Mouse (Mus musculus) c-Kit-positive CD71-positive TER-119-positive erythroid progenitor cells, embryonic 14.5 days (primary cell): ENCODE data around the gene Rhbdd3.

Source experiments
- DNase-seq: peaks from one replicate; pipeline ENCODE4 v3.0.0-alpha.2; 2013; ENCODE audit warnings: low spot score

The Rhbdd3 gene

DNA sequence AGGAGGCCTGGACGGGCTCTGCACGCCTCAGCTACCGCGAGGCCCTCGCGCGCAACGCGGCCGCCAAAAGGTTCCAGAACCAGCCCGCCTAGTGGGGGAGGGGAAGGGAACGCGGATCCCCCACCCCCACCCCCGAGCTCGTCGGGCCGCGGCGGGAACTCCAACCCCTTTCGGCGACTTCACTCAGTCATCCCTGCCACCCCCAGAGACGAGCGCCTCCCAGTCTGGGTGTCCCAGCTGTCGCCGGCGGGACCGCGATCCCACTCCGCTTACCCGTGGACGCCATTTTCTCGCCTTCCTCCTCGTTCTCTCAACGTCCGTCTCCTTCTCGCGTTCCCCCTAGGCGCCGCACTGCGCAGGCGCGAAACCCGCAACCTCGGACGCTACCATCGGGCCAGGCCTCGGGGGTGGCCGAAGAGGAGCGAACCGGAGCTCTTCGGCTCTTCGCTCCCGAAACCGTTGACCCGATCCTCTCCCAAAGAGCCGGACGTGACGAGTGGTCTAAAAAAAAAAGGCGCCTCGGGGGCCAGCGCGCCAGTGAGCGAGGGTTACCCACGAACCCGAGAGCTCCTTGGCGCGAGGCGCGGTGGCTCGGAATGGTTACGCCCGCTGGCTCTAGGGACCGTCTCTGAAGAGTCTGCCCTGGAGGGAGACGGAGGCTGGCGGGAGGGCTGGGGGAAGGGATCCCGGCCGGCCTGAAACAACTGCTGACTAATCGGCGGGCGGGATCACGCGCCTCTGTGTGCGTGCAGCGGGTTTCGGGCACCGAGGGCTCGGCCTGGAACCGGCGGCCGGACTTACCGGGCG, at the start of gene Rhbdd3, which contains the start of gene Ewsr1:
TSS of gene Rhbdd3 (plus strand) at position 191 of the 807 bp plus-strand sequence.
TSS of gene Ewsr1 (minus strand) at position 531 of the 807 bp plus-strand sequence.
- peak; percentile 98 for DNase-seq

DNA sequence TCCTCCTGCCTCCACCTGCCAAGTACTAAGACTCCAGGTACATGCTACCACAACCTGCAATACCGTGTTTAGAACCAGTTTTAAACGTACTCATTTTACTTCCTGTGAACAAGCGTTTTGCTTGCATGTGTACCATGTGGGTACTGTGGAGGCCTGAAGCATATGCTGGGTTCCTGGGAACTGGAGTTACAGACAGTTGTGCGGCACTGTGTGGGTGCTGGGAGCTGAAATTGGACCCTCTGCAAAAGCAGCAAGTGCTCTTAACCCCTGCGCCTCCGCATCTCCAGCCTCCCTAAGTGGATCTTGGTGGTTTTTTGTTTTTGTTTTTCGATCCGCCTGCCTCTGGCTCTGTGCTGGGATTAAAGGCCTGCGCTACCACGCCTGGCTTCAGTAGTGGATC, 47.1 kb upstream of the Rhbdd3 start:
- no peak for DNase-seq

DNA sequence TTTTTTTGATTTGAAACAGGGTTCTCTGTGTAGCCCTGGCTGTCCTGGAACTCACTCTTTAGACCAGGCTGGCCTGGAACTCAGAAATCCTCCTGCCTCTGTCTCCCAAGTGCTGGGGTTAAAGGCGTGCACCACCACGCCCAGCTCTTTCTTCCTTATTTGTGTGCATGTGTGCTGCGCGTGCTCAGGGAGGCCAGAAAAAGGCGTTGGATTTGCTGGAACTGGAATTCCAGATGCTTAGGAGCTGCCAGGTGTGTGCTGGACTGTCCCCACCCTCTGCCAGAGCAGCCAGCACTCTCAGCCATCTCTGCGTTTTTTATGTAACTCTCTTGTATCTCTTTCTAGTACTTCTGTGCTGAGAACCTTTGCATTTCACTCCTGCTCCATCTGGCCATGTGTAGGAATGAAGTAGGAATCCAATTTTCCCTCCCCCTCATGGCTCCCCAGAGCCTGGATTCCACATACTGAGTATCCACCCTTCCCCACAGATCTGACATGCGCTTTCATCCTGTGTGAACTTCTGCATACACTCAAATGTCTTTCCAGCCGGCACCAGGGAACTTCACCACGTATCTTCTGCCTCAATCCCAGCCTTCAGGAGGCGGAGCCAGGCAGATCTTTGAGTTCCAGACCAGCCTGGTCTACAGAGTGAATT, 46.4 kb upstream of the Rhbdd3 start:
- DNase-seq = no peak

DNA sequence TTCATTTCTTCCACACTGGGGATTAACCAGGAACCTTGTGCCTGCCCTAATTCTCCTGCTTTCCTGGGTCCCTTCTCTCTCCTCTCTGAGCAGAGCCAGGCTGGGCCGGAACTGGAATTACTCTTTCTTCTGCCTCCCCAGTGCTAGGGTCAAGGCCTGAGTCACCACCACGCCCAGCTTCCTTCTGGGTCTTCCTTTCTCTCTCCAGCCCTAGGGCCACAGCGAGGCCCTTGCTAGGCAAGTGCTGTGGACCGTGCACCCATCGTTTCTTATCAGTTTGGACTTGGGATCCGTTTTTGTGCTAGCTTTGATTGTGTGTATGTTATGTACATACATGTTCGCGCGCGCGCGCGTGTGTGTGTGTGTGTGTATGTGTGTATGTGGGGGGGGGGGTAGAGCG, 44.6 kb upstream of the Rhbdd3 start:
- DNase-seq = no peak

DNA sequence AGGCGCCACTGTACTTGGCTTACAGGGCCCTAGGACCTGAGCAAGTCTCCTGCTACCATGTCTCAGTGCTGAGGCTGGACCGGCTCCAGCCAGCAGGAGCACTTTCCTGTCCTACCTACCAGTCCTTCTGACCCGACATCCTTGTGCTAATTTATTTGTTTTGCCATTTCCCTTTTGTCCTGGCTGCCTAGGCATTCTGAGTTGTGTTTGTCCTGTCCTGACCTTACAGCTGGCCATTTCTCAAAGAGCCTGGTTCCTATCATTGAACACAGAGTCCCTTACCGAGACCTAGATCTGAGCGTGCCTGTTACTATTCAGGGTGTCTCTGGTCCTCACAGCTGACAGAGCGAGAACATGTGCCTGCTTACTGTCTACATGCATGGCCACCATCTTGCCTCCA, 43.9 kb upstream of the Rhbdd3 start:
- DNase-seq = no peak

DNA sequence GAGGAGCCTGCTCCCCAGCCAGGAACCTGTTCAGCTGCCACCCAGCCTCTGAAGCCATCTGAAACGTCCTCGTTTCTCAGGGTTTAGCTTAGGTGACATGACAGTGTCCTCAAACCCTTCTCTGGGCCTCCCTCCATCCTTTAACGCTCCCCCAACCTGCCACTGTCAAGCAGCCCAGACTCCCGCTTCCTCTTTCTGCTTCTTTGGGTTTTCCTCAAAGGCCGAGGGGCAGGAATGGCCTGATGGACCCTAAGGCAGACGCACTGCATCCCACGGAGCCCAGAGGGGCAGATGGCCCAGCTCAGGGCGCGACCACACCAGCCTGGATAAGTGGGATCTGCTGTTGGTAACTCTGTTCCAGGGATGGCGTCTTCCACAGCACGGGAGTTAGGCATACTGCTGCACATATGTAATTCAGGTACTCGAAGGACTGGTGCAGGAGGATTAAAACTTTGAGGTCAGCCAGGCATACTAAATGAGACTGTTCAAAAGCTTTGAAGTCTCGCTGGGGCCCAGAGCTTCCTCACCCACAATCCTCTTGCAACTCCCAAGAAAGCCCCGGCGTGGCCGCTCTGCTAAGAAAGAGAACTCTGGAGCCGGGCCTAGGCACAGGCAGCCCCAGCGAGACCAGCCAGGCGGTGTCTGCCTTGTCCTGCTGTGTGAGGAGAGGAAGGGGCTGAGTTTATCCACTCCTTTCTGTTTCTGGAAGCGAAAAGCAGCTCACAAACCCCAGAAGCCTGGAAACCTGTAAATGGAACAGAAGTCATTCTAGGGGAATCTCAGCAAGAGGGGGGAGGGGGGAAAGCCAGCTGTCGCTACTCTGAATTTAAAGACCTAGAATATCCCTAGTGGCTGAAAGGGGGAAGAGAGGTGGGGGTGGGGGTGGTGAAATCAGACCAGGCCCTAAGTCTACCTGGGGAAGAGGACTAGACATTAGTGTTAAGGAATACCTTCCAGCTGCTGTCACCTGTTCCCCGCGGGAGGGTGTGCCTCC, 42.5 kb upstream of the Rhbdd3 start:
- DNase-seq = no peak

DNA sequence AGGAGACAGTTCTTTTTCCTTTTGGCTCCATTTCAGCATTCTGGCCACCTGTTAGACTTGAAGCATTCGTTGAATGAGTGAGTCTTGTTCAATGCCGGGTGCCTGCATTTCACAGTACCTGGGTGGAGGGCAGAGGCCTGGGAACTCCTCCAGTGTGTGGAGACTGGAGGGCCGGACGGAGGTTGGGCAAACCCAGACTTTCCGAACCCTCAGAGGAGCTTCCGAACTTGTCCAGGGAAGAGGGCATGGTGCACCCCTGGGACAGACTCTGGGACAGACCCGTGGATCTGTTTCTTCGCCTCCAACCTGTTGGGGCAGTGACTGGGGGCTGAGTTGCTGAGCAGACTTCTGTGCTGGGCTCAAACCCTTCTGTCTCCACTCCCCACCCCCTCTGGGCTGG, 41.7 kb upstream of the Rhbdd3 start:
- DNase-seq = no peak

DNA sequence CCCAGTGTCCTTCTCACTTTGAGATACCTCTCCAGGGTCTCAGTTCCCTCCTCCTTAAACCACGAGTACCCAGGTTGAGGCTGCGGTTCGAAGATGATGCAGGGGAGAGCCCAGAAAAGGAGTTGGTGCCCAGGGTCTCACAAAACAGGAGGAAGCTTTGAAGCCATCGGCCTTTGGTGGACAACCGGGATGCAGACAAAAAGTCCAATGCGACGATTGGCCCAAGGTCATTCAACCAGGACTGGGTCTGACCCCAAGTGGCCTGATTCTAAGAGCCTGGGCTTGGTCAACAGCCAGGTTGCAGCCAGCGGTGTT, 41.2 kb upstream of the Rhbdd3 start:
- DNase-seq = no peak

DNA sequence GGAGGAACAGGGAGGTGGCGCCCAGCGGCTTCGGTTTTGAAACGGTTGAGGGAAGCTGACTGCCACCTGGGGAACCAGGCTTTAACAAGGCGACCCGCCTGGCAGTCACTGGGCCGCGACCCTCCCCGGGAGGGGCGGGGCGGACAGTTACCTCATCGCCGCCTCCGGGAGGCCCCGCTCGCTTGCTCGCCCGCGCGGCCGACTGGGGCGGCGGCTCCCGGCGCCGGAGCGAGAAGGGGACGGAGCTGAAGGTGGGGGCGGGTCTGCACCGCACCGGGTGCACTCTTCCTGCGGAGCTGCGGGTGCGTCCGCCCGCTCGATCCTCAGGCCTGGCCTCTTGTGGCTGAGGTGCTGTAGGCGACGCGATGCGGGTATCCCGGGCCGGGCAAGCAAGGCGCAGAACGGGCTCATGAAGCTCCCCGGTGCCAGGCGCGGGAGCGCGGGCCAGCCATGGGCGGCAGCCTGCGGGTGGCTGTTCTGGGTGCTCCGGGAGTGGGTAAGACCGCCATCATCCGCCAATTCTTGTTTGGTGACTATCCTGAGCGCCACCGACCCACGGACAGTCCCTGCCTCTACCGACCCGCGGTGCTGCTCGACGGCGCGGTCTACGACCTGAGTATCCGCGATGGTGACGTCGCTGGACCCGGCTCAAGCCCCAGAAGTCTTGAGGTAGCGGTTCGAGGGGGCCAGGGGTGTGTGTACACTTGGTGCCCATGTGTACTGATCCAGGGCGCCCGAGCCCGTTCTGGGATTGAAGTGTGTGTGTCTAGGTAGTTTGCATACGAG, 40.7 kb upstream of the Rhbdd3 start, which contains the start of gene Rasl10a:
TSS of gene Rasl10a (plus strand) at position 273 of the 786 bp plus-strand sequence.
- DNase-seq = no peak

DNA sequence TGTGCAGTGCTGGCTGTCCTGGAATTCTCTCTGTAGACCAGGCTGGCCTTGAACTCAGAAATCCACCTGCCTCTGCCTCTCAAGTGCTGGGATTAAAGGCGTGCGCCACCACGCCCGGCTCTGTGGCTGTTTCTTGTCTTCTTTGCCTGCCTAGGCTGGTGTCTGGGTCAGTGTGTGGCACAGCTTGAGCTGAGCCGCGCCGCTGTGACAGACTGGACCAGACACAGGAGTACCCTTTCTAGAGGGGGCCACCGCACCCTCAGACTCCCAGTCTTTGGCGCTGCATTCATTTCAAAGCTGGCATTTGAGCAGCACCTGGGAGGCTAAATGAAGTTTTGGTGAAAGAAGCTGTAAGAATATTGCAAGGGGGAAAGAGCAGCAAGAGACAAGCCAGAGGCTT, 39.9 kb upstream of the Rhbdd3 start:
- no peak for DNase-seq

DNA sequence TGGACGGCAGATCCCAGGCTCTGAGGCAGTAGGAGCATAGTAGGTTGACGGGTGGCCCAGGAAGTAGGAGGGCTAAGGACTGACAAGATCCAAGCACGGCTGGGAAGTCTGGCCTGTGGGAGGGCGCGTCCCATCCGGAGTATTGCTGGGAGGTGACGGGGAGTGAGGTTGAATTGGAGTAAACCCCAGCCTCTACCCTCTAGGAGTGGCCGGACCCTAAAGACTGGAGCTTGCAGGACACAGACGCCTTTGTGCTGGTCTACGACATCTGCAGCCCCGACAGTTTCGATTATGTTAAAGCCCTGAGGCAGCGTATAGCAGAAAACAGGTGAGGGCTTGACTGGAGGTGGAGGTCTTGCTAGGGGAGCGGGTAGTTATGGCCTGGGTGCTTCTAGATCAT, 39.5 kb upstream of the Rhbdd3 start:
- DNase-seq = no peak

DNA sequence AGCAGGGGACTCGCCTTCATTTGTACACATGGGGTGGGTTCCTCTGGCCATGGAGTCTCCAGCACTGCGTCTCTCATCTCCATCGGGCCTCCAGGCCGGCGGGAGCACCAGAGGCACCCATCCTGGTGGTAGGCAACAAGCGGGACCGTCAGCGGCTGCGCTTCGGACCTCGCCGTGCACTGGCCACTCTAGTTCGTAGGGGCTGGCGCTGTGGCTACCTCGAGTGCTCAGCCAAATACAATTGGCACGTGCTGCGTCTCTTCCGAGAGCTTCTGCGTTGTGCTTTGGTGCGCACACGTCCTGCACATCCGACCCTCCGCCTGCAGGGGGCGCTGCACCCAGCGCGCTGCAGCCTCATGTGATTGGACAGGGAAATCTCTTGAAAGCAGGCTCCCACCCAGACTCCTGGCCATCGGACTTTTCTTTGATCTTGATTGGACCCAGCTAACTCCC, 39.0 kb upstream of the Rhbdd3 start:
- DNase-seq = no peak

DNA sequence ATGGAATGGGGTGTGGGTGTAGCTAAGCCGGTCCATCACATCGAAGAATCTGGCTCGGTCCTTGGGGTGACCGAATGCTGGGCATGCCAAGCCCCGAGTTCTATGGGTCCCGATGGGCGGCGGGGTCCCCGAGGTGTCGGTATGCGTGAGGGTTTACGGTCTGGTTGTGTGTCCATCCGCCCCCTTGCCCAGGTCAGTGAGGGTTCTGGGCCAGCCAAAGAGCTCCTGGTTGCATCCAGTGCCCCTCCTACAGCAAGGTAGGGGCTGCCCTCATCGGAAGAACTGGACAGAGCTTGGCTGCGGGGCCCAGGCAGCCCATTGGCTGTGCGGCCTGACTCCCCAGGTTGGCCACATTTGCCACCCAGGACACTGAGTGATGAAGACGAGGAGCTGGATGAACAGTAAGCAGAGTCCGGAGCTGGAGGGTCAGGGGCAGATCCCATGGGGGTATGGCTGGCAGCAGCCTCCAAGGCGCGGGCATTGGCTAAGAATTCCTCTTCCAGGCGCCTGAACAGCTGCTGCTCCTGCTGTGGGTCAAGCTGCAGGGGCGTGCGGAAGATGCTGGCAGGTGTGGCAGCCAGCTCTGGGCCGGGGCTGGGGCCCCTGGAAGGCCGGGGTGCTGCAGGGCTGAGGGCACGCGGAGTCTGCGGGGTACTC, 37.8 kb upstream of the Rhbdd3 start:
- no peak for DNase-seq

DNA sequence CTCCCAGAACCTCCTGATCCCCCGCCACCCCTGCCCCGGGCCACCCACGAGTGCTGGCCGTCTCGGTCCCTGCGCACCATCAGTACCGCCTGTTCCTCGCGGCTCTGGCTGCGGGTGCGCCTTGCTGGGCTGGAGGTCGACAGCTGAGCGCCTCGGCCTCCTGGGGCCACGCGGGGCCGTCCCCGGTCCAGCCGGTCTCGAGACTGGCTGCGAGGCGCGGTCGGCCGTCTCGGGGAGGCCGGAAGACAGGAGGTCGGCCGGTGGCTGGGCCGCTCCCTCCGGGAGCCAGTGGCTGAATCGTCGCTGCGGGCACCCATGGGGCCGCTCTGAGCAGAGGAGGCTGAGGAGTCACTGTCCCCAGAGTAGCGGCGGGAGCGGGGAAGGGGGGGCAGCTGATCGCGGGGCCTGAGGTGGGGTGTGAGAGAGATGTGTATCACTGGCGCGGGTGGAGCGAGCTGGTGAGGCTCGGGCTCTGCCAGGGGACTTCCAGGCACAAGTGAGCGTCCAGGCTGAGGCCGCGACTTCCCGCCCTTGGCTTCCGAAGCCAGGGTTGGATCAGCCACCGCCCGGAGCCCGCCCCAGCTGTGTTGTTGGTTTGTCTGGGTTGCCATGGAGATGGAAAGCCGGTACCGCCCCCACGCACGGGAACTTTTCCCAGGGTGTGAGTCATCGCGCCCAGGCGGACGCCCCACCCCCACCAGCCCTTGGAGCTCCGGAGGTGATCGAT, 37.1 kb upstream of the Rhbdd3 start:
- DNase-seq = peak; percentile 82

DNA sequence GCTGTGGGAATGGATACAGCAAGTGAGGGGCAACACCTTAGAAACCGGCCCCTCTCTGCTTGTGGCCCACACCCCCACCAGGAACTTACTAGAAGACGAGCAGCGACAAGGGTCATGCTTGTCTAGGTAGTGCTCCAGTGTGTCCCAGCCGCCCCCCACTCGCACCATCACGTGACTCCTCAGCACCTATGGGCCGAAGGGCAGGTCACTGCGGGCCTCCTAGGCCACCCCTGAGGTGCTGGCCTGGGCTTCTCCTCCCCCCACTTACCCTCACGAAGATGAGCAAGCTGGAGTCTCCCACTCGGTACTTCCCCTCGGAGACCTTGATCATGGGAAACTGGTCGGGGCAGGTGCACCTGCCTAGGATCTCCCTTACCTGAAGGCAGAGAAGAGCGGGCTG, 36.4 kb upstream of the Rhbdd3 start:
- no peak for DNase-seq

DNA sequence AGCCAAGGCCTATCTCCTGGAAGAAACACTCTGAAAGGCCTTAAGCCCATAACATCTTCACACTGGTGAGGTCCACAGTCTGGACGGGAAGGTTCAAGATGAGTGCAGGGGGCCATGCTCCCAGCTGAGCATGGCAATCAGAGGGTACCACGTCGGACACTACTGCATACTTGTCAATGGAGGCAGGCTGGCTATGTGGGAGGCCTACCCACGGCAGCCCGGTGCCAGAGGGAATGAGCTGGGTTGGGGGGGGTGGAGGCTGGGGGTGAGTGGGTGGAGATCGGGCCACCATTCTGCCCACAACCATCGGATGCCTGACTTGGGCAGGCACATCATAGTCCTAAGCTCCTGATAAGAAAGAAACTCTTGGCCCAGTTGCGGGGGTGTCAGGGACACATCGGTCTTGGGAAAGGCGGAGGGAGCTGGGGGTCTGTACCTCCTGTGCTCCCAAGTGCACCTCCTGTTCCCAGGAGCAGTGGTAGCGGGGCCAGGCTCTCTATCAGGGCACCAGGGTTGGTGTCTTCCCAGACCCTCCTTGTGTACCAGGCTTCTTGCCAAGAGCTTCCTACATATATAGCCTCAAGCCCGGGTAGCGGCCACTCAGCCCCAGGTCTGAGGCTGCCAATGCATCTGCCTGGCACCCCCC, 35.7 kb upstream of the Rhbdd3 start:
- no peak for DNase-seq

DNA sequence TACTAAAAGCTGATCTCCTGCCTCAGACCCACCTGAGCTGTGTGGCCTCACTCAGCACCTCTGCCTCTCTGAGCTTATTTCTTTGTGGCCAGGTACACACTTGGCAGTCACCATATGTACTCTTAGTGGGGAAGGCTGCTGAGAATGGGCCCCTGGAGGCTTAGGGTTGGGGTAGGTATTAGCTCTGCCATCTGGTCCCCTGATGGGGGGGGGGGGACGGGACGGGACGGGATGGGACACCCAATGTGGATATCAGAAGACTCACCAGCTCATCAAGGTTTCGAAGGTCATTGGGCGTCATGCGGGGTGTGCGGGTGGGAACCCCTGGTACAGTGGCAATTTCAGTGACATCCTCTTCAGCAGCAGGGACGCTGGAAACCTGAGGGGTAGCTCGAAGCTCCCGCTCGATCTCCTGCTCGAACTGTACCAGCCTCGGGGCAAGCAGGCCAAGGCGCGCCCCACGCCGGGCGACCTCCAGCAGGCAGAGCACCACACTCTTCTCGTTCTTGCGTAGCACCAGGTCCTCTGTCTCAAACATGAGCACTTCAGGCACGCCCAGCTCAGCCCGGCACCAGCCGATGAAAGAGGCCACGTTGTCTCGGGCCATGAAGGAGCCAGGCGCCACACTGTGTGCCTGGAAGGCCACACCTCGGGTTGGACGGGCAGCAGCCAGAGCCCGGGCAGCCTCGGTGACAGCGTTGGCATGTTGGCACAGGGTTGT, 35.0 kb upstream of the Rhbdd3 start:
- DNase-seq = no peak

DNA sequence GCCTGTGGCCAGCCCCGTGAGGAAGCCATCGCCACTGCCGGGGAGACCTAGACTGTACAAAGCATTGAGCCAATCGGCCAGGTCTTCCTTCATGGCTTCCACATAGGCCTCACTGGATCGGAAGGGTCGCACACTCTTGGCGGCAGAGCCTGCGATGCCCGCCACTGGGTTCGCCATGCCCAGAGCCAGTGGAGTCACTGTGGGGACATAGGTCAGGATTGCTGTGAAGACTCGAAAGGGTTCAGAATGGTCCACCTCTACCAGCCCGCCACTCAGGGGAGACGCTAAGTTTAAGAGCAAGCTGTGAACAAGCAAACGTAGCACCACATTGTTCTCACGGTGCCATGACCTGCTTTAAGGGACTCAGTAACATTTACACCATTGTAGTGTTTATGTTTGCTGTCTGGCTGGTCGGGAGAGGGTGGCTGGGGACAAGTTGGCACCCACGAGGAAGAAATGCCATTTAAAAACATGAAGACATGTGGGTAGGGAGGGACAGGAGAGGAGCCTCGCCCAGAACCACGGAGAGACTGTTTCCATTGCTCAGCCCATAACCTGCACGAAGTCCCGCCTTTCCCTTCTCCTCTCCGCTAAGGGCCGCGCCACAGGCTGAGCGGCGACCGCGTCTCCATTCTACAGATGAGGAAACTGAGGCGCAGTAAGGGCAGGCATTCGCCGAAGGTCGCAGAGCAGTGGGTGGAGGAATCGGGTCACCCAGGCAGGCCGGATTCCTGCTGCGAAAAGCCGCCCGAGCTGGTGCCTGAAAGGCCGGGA, 34.3 kb upstream of the Rhbdd3 start:
- no peak for DNase-seq
